Mouse (Mus musculus) cerebellum, adult 2 months (tissue): ENCODE data around the gene App.

ENCODE experiments used
- CTCF ChIP-seq: fragments of 200-500 bp; IDR thresholded peaks from 2 replicates; pipeline ENCODE4 v1.5.1; 2011; ENCODE audit warnings: low read depth, mild to moderate bottlenecking, control low read depth, low read length, moderate library complexity, borderline replicate concordance; ENCODE audit not compliant: insufficient read depth
- POLR2A ChIP-seq: fragments of 200-500 bp; IDR thresholded peaks from 2 replicates; pipeline ENCODE4 v1.6.1; 2011; ENCODE audit warnings: low read length, control low read depth, borderline replicate concordance; ENCODE audit not compliant: insufficient read depth

- TF ChIP-seq POLR2A (no peak), CTCF (no peak)
These were observed 132.2 kb downstream of the App start for GRCm38 (mm10) chr16:85041153-85041959.
